Mouse (Mus musculus): ENCODE measurements around the gene Gm17622. TPM values are rescaled to one million over a fixed set of nuclear protein-coding genes. Genes with fewer than 3 reads are reported as not detected.

The Gm17622 gene
- not detected for total RNA-seq (2023)

DNA sequence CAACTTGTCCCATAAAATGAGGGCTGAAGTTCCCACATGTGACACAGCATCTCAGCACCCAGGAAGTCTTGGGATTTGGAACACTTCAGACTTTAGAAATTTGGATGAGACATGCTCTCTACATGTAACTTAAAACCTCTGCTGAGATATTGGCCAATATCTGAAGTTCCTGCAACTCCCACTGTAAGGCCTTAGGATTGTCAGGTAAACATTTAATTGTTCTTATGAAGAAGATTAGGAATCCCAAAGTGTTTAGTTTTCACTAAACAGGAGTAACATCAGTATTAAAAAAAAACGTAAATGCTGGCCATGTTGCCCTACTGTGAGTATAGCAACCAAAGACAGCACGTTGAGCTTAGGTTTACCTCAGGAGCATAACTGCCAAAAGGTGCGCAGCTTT lies at the start of gene Gm17622:
TSS of gene Gm17622 (plus strand) at position 301 of the 400 bp plus-strand sequence.

DNA sequence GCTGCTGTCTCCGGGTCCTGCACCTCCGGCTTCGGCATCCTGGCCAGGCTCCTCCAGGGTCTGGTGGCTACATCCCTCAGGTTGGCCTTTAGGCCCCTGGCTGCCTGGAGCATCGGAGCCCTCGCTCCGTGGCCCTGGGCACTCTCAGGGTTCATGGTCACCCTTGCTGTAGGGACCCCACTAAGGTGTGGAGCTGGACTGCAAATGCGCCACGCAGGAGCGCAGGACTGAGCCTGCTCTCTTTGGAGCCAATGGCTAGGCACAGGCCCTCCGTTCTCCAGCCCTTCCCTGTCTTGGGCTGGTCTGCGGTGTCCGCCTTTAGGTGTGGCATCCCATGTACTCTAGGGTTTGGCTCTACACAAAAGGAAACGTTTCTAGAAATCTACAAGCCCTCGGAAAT lies 19.6 kb upstream of the Gm17622 start, which contains the start of gene Ankdd1b:
TSS of gene Ankdd1b (minus strand) at position 242 of the 400 bp plus-strand sequence.

Other genes starting within 250 kb of the Gm17622 start
- gene Poc5, start 102.4 kb upstream of the Gm17622 start, total RNA-seq (2023), result 10 to 100 TPM; 30.4 to 41.1 TPM
- gene Ankdd1b, start 19.5 kb upstream of the Gm17622 start, total RNA-seq (2023), result not detected
- gene Polk, start 51.8 kb downstream of the Gm17622 start, total RNA-seq (2023), result 10 to 100 TPM; 11.4 to 18.4 TPM
- 10 to 100 TPM; 79.6 to 93.4 TPM for gene Col4a3bp, start 51.9 kb downstream of the Gm17622 start, total RNA-seq (2023)
- gene Hmgcr, start 180.2 kb downstream of the Gm17622 start, total RNA-seq (2023), result 100 to 1,000 TPM; 108 to 109 TPM

All from B cell, adult 67 days (primary cell).